Mouse (Mus musculus) cerebellum, postnatal 14 days (tissue): ENCODE measurements around the gene Raver2.

Experiments
- DNase-seq, 2 experiments: peaks; one replicate each; pipeline ENCODE4 v3.0.0; 2021; ENCODE audit warnings: mixed read lengths in 2 of 2

The Raver2 gene

DNA sequence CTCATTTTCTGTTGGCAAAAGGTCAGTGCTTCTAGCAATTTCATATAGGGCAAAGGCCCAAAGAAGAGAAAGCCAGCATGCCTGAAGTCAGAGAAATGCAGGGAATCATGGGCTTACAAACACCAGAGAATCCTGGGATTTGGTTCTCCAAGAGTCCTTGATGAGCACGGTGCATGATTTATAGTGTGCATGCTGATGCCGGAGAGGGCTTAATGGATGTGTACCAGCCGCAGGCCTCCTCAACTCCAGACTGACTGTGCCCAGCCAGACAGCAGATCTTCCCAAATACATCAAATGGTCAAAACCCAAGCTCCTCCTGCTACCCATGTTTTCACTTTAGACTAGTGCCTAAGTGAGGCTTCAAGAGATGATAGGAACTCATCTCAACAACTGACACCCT is 109.0 kb downstream of the Raver2 start:
- no peak for DNase-seq

GRCm38 (mm10) chr4:101179076-101179475 is 110.3 kb downstream of the Raver2 start:
- no peak for DNase-seq

DNA sequence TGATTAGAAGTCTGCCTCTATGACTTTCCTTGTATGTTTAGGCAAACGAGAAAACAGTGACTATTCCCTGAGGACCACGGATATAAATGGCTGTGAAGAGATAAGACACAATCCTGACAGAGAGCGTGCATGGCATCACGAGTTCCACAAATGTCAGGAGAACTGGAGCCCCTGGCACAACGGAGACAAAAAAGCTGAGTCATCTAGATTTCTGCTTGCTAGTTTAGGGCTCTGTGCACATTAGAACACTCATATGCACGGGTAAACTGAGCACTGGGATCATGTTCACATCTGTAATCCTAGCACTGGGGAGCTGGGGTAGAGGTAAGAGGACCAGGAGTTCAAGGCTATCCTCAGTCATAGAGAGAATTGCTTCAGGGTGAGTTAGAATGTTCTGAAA is 111.1 kb downstream of the Raver2 start:
- DNase-seq = no peak

DNA sequence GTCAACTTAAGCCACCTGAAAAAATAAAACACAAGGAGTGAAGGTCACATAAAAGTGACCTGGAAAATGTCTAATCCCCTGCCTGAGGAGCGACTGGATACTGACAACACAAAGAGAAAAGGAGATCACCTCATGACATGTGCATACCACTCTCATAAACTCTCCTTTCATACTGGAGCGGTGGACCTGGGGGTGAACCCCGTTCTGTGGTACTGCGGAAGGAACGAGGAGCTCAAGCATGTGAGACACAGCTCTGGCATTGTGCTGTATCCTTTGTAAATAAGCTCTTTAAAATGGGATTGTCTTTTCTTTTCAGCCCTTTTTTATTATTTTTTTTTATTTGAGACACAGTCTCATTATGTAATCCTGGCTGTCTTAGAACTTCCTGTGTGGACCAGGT is 111.9 kb downstream of the Raver2 start:
- no peak for DNase-seq

- no peak for DNase-seq
Measured at GRCm38 (mm10) chr4:101182603-101183011, 113.8 kb downstream of the Raver2 start.

DNA sequence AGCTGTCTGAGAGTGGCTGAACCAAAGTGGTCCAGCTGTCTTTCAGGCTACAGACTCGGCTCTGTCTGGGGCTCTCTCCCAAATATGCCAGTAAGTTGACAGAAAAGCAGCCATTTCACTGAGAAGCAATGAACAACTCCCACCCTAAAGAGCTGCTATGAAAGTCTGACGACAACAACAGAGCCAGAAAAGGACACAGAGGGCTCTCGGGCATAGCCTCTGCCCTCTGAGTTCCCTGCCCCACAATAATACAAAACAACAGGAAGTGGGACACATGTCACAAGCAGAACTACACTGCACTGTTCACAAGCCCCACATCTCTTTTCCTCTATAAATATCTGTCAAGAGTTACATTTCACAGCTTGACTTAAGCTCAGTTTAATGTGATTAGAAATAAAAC is 116.4 kb downstream of the Raver2 start:
- no peak for DNase-seq

DNA sequence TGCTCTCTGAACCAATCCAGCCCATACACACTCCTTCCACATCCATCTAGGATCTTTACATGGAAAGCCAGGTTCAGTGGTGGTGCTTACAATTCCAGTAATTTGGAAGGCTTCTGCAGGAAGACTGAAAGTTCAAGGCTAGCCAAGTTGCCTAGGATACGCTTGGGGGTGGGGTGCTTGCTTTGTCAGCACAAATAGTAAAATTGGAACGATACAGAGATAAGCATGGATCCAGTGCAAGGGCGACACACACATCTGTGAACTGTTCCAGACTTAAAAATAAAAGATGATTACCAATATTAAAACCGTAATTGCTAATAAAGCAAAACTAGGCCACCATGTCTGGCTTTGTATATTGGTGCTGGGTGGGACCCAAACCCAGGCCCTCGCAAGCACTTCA is 117.8 kb downstream of the Raver2 start:
- no peak for DNase-seq

- no peak for DNase-seq
Measured at GRCm38 (mm10) chr4:101187381-101187780, 118.6 kb downstream of the Raver2 start.

DNA sequence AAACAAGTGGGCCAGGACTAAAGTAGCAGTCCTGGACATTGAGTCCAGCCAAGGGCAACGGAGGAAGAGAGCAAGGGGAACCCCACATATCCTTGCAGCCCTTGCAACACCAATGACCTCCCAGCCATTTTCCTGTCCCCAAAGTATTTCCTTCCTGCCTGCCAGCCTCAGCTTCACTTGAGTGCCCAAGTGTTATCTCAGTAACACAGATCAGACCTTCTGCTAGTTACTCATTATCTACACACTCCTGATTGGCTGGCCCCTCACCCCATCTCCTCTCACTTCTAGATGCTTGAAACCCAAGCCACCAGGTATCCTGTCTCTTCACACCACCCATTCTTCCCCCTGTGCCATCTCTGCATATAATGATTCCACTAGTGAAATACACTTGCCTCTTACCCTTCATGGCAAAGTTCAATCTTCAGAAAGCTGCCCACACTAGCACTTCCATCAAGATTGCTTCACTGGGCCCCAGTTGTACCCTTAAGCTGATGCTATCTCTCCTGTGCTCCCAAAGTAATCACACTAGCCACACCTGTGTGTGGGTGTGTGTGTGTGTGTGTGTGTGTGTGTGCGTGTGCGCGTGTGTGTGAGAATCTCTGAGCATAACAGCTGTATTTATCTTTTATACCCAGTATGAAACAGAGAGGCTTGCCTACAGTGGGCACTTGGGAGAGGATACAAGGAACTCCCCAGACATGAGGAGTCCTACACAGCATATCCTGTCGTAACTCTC is 123.6 kb downstream of the Raver2 start:
- DNase-seq = no peak

DNA sequence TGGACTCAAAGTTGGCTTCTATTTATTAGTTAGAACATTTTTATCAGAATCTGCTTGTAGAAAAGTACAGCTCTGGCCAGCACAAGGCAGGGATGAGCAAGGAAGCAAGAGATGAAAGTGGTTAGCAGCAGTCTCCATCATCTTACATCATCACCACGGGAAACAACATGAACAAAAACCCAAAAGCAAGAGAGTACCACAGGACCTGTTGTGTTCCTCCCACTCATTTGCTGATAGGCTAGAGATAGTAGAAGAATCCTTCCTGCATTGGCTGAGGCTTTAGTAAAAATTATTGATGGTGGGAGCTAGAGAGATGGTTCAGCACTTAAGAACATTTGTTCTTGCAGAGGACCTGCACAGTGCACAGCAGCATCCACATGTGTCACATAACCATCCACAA is 125.4 kb downstream of the Raver2 start:
- DNase-seq = no peak

GRCm38 (mm10) chr4:101196407-101196806 is 127.6 kb downstream of the Raver2 start:
- no peak for DNase-seq

DNA sequence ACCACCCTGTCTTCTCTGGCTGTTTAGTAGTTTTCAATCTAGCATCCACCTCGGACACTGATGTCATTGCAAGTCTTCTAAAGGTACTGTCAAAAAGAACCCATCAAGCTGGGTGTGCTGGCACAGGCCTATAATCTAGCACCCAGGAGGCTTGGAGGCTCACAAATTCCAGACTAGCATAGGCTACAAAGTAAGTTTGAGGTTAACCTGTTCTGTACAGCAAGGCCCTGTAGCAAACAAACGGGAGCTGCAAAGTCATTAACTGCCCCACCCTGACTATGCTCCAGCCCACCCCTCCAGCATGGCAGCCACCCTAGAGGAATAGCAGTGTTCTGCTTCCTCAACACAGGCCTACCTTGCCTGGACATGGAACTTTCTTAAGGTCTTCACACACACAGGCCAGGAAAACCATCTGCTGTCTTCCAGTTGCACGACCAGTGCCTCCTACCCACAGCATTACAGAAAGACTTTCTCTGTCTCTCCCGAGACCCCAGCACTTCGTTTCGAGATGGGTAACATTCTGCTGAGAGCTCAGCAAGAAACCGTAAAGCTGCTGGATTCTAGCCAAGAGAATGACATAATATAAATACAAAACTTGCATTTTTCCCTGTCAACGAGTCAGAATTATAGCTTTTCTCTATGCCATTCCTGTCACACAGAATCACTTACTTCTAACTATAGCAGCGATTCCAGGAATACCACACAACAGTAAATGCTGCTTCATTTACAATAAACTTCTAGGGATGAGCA is 128.8 kb downstream of the Raver2 start:
- DNase-seq = peak in 1 of 2 experiments; percentile 18

DNA sequence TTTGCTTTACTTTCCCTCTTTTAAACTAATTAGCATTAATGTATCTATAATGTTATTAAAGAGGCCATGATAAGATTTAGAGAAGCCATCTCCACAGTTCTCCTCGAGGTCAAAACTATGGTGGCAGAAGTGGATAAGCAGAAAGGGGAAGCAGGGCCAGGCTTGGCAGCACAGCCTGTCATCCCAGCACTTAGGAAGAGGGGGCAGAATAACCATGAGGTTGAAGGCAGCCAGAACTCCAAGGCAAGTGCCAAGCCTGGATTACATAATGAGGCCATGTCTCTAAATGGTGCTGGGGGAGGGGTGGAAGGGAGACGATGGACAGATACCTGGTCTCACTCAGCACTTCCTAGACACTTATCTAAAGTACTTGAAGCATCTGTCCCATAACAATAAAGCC is 129.6 kb downstream of the Raver2 start:
- peak; percentile 89 to 90 for DNase-seq

DNA sequence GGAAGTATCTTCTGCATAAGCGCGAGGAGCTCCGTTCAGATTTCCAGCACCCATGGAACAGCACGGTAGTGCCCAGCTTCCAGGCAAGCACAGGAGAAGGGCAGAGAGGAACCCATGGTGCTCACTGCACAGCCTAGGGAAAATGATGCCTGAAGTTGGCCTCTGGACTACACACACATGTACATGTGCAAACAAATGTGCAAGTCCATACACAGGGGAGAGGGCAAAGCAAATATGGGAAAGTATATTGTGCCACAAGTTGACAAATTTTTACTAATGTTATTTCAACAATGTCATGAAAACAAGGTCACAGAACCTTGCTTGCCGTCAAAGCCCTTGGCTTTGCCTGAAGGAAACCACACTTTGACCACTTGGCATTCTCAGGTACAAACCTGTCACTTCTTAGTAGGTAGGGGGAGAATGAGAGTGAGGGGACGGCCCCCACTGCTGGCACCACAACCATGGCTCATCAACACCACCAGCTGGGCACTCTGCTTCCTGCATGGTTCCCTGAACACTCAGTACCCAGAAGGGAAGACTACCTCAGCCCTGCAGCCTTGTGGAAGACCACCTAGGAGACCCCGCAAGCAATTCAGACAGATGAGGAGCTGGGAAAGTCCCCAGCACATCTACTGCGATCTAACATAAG is 130.8 kb downstream of the Raver2 start:
- DNase-seq = peak; percentile 16 to 18
